Mouse (Mus musculus): ENCODE data around the gene Bicd2. TPM values are rescaled to one million over a fixed set of nuclear protein-coding genes. Genes with fewer than 3 reads are reported as not detected.

Gene Bicd2
- polyA plus RNA-seq, 1 experiment, result 19.4 TPM

- WGBS, result 84% methylated on average over 2 of the region's 2 CpGs
- Histone ChIP-seq H3K27ac (ENCODE audit: insufficient read depth, low read length) (no peak overlapping the region), H3K27me3 (ENCODE audit: control insufficient read depth, insufficient read depth, low read length) (no peaks in the 10 kb centered on the region), H3K4me1 (ENCODE audit: control insufficient read depth, insufficient read depth, insufficient read length) (no peaks in the 10 kb centered on the region), H3K4me3 (ENCODE audit: extremely low read depth, insufficient read depth, insufficient read length) (no peak overlapping the region), H3K36me3 (ENCODE audit: control insufficient read depth, insufficient read depth, low read length) (peaks cover 9% of the 10 kb centered on the region)
- no peak for DNase-seq (ENCODE audit: low read depth in 1 of 2, low spot score in 2 of 2)
- TF ChIP-seq POLR2A (IDR thresholded peaks at IDR 0.05; ENCODE audit: low read depth, low read length) (no peak), CTCF (IDR thresholded peaks at IDR 0.05; ENCODE audit: extremely low read depth, insufficient read depth, insufficient read length, insufficient replicate concordance) (no peak)
Observed at GRCm38 (mm10) chr13:49433268-49434029, 92.1 kb downstream of the Bicd2 start.

DNA sequence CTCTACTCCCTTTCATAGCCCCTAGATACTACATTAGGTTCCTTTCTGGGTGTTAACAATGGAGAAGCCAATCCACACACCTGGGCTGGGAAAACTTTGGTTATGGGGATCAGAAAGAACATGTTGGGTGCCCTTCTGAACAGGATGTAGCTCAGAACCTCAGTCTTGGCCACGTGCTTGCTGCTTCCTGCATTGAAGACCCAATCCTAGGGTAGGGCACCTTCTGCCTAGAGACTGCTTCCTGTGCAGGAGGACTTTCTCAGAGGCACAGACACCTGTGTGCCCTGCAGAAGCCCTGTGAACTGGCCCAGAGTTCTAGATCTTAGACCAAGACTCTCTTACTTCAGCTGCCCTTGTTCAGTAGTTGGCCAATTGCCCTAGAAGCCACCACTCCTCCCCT lies 94.4 kb downstream of the Bicd2 start:
- 14% methylated on average over 1 of the region's 1 CpGs for WGBS
- no peak overlapping the region for H3K27ac ChIP-seq (ENCODE audit: insufficient read depth, low read length)
- H3K4me3 ChIP-seq (ENCODE audit: extremely low read depth, insufficient read depth, insufficient read length), result no peak overlapping the region
- H3K27me3 ChIP-seq (ENCODE audit: control insufficient read depth, insufficient read depth, low read length), result no peaks in the 10 kb centered on the region
- no peaks in the 10 kb centered on the region for H3K4me1 ChIP-seq (ENCODE audit: control insufficient read depth, insufficient read depth, insufficient read length)
- peaks cover 9% of the 10 kb centered on the region for H3K36me3 ChIP-seq (ENCODE audit: control insufficient read depth, insufficient read depth, low read length)
- DNase-seq (ENCODE audit: low read depth in 1 of 2, low spot score in 2 of 2), result no peak
- TF ChIP-seq POLR2A (IDR thresholded peaks at IDR 0.05; ENCODE audit: low read depth, low read length), result no peak
- TF ChIP-seq CTCF (IDR thresholded peaks at IDR 0.05; ENCODE audit: extremely low read depth, insufficient read depth, insufficient read length, insufficient replicate concordance), result no peak

DNA sequence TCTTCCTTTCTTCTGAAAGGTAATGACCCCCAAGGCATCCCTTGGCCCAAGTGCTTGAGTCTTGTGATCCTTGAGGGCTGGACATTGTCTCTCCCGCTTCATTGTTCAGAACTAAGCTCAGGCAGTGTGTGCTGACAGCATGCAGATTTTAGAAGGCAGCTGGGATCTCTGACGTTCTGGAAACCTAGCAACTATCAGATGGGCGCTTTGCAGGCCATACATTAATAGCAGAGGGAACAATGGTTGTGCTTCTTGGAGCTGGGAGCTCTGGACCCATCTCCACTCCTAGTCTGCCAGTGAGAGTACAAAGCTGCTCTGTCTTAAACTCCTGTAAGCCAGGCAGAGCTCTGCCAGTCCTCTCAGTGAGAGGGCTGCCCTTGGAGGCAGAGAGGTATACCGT lies 94.8 kb downstream of the Bicd2 start:
- TF ChIP-seq POLR2A (IDR thresholded peaks at IDR 0.05; ENCODE audit: low read depth, low read length), result no peak
- no peak for TF ChIP-seq CTCF (IDR thresholded peaks at IDR 0.05; ENCODE audit: extremely low read depth, insufficient read depth, insufficient read length, insufficient replicate concordance)
- peaks cover 9% of the 10 kb centered on the region for H3K36me3 ChIP-seq (ENCODE audit: control insufficient read depth, insufficient read depth, low read length)
- WGBS, result 93% methylated on average over 4 of the region's 4 CpGs
- H3K4me3 ChIP-seq (ENCODE audit: extremely low read depth, insufficient read depth, insufficient read length), result no peak overlapping the region
- no peak for DNase-seq (ENCODE audit: low read depth in 1 of 2, low spot score in 2 of 2)
- H3K4me1 ChIP-seq (ENCODE audit: control insufficient read depth, insufficient read depth, insufficient read length), result no peaks in the 10 kb centered on the region
- H3K27ac ChIP-seq (ENCODE audit: insufficient read depth, low read length), result no peak overlapping the region
- no peaks in the 10 kb centered on the region for H3K27me3 ChIP-seq (ENCODE audit: control insufficient read depth, insufficient read depth, low read length)

Other genes starting within 250 kb of the Bicd2 start
- 0.62 and 0.87 TPM in 2 replicates for gene Wnk2, start 193.6 kb upstream of the Bicd2 start, polyA plus RNA-seq (2012; rRNA removed)
- 234 and 343 TPM in 2 replicates for gene Ninj1, start 154.1 kb upstream of the Bicd2 start, polyA plus RNA-seq (2012; rRNA removed)
- 79.4 and 106 TPM in 2 replicates for gene Card19, start 125.5 kb upstream of the Bicd2 start, polyA plus RNA-seq (2012; rRNA removed)
- gene Susd3, start 92.9 kb upstream of the Bicd2 start, polyA plus RNA-seq (2012; rRNA removed), result 49.7 and 58.1 TPM in 2 replicates
- 21.3 and 22.0 TPM in 2 replicates for gene Fgd3, start 21.3 kb upstream of the Bicd2 start, polyA plus RNA-seq (2012; rRNA removed)
- gene Ippk, start 79.7 kb downstream of the Bicd2 start, polyA plus RNA-seq (2012; rRNA removed), result 1.8 and 2.2 TPM in 2 replicates
- not detected in 2 replicates for gene Tes3-ps, start 151.7 kb downstream of the Bicd2 start, polyA plus RNA-seq (2012; rRNA removed)
- gene Ecm2, start 163.2 kb downstream of the Bicd2 start, polyA plus RNA-seq (2012; rRNA removed), result 0.11 and 0.14 TPM in 2 replicates
- gene Aspn, start 202.9 kb downstream of the Bicd2 start, polyA plus RNA-seq (2012; rRNA removed), result 0.07 TPM in 1 of 2 replicates, not detected in the other
- gene Omd, start 240.9 kb downstream of the Bicd2 start, polyA plus RNA-seq (2012; rRNA removed), result 0.06 TPM in 1 of 2 replicates, not detected in the other